Mouse (Mus musculus) MEL (cell line): ENCODE data around the gene Wiz.

Source experiments
- CTCF ChIP-seq, 3 experiments: IDR thresholded peaks in 2 of 3; conservative IDR thresholded peaks in 1 of 3; 2 replicates each; pipeline ENCODE4 v1.5.1; 2011 to 2012; ENCODE audit warnings: low read length in 3 of 3, low read depth in 2 of 3, mild to moderate bottlenecking in 2 of 3, improper control_type of control experiment in 1 of 3, inconsistent platforms in 1 of 3, mixed read lengths in 1 of 3, moderate library complexity in 1 of 3; ENCODE audit not compliant: control insufficient read depth in 1 of 3, insufficient read depth in 1 of 3, poor library complexity in 1 of 3, severe bottlenecking in 1 of 3
- E2F4 ChIP-seq: IDR thresholded peaks from 2 replicates; pipeline ENCODE4 v1.6.1; 2011; ENCODE audit warnings: low read depth, low read length, improper control_type of control experiment, borderline replicate concordance
- EP300 ChIP-seq, 2 experiments: IDR thresholded peaks; 2 replicates each; pipeline ENCODE4 v1.6.1; 2011; ENCODE audit warnings: improper control_type of control experiment in 2 of 2, low read length in 2 of 2, low read depth in 1 of 2, mild to moderate bottlenecking in 1 of 2
- JUND ChIP-seq: IDR thresholded peaks from 2 replicates; pipeline ENCODE4 v1.6.1; 2011; ENCODE audit warnings: low read depth, mild to moderate bottlenecking, improper control_type of control experiment, low read length
- MAX ChIP-seq: IDR thresholded peaks from 2 replicates; pipeline ENCODE4 v1.6.1; 2011; ENCODE audit warnings: low read length, improper control_type of control experiment
- NELFE ChIP-seq: IDR thresholded peaks from 2 replicates; pipeline ENCODE4 v1.6.1; 2011; ENCODE audit warnings: low read depth, low read length, improper control_type of control experiment
- POLR2A ChIP-seq, 2 experiments: IDR thresholded peaks; 2 replicates each; pipeline ENCODE4 v1.6.1; 2011 to 2012; ENCODE audit warnings: low read length in 2 of 2, mild to moderate bottlenecking in 2 of 2, control low read depth in 1 of 2, improper control_type of control experiment in 1 of 2, low read depth in 1 of 2, moderate library complexity in 1 of 2; ENCODE audit not compliant: control insufficient read depth in 1 of 2, insufficient read depth in 1 of 2, poor library complexity in 1 of 2
- POLR2AphosphoS2 ChIP-seq: IDR thresholded peaks from 2 replicates; pipeline ENCODE4 v1.6.1; 2011; ENCODE audit warnings: low read length, improper control_type of control experiment
- POLR2AphosphoS5 ChIP-seq: IDR thresholded peaks from 2 replicates; pipeline ENCODE4 v1.6.1; 2012; ENCODE audit warnings: low read depth, borderline replicate concordance, mild to moderate bottlenecking, inconsistent platforms, low read length, moderate library complexity, mixed read lengths
- RAD21 ChIP-seq: IDR thresholded peaks from 2 replicates; pipeline ENCODE4 v1.6.1; 2011; ENCODE audit warnings: mild to moderate bottlenecking, low read depth, low read length, improper control_type of control experiment
- USF2 ChIP-seq, 2 experiments: IDR thresholded peaks; 2 replicates each; pipeline ENCODE4 v1.6.1; 2011 to 2012; ENCODE audit warnings: improper control_type of control experiment in 2 of 2, low read length in 2 of 2, borderline replicate concordance in 1 of 2, inconsistent platforms in 1 of 2, low read depth in 1 of 2, mild to moderate bottlenecking in 1 of 2; ENCODE audit not compliant: insufficient read depth in 1 of 2

DNA sequence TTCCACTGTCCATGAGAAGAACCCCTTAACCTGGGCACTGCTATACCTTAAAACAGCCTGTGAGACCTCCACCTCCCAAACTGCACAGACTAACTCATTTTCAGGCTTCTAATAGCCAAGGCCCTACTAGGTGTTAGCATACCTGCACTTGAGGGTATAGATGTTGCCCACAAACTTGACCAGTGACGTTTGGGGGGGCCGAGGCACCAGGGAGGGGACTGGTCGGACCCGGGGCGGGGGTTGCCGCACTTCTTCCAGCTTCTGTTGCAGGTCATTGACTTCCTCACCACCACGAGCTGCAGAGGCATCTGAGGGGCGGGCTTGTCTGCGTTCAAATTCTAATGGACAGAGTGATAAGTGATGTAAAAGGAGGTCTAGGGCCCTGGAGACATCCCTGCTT lies 33.0 kb downstream of the Wiz start:
- TF ChIP-seq POLR2A (IDR thresholded peaks at IDR 0.05; ENCODE audit: control insufficient read depth in 1 of 2, insufficient read depth in 1 of 2, low read depth in 1 of 2, low read length in 2 of 2, poor library complexity in 1 of 2) (no peak), POLR2AphosphoS5 (no peak), E2F4 (no peak), JUND (no peak), CTCF (IDR thresholded peaks at IDR 0.05 in 2 of 3, conservative IDR thresholded peaks at IDR 0.05 in 1 of 3; ENCODE audit: control insufficient read depth in 1 of 3, insufficient read depth in 1 of 3, low read depth in 2 of 3, low read length in 3 of 3, poor library complexity in 1 of 3, severe bottlenecking in 1 of 3) (no peak), NELFE (no peak), MAX (no peak), RAD21 (no peak), EP300 (IDR thresholded peaks at IDR 0.05; ENCODE audit: low read depth in 1 of 2, low read length in 2 of 2) (no peak), USF2 (IDR thresholded peaks at IDR 0.05; ENCODE audit: borderline replicate concordance in 1 of 2, insufficient read depth in 1 of 2, low read depth in 1 of 2, low read length in 2 of 2) (no peak), POLR2AphosphoS2 (no peak)
